Mouse (Mus musculus): Measurements from ENCODE around the gene Ntm.

The Ntm gene

DNA sequence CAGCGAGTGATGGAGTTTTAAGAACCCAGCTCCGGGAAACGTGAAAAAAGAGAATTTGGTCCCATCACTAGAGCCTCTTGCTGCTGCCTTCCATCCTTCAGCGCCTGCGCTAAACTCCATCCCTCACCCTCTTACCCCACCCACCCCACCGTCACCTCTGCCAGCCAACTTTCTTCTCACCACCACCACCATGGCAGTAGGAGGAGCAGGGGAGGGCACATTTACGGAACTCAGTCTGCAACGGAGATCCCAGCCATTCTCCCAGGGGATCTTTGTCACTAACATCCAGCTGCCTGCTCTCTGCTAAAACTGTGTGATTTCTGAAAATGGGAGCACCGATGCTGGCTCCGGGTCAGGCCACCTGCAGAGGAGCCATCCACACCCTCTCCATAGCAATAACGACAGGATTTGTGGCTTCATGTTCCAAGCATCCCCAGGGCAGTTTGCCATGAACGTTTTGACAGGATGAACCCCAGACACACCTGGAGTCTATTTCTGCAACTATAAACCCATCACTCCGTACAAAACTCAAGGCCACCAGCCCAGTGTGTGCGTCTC, 309.2 kb downstream of the Ntm start:
- no peak for DNase-seq

DNA sequence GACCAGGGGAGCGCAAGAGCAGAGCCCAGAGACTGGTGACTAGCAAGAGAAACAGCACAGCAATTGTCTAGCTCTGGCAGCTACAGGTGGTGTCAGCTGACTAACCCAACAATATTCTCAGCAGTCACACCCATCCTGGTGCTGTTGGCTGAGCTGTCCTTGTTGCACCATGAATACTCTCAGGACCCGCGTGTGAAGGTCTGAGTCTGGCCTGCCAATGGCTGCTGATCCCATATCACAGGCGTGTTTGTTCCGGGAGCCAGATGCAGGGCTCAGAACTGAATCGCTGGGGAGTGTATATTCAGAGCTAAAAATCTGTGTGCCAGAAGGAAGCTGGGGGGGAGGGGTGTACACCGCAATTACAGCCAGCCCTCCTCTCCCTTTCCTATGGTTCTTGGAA, 310.1 kb downstream of the Ntm start:
- DNase-seq = no peak

DNA sequence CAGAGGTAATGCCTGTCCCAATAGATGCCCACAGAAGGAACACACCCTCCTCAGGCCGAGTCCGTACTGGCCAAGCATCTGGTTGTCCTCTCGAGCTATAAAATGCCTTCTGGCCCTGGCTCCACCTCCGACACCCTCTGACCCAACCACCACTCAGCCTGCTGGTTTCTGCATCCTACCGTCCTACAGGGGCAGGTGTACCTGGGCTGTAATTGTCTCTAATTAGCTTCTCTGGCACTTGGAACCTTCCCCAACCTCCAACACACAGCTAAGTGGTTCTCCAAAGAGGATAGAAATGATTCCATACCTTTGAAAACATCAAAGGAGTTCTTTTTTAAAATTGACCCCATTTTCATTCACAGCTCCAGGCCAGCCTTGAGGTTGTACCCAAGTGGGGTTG, 311.1 kb downstream of the Ntm start:
- DNase-seq = no peak

DNA sequence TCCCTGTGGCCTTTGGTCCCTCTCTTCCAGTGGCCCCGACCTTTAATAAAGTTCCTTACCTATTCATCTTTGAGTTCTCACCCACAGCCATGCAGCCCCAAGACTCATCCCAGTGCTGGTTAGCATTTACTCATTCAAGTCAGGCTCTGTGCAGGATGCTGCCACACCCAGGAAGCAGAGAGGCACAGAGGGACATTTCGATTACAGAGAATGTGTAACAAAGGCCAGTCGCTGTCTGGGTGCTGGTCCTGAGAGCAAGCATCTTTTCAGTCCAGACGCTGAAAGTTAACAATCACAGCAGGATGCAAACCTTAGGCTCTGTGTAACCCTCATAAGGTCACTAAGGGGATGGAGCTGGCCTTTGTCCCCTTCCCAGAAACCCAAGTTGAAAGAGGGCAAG, 311.7 kb downstream of the Ntm start:
- DNase-seq = no peak

DNA sequence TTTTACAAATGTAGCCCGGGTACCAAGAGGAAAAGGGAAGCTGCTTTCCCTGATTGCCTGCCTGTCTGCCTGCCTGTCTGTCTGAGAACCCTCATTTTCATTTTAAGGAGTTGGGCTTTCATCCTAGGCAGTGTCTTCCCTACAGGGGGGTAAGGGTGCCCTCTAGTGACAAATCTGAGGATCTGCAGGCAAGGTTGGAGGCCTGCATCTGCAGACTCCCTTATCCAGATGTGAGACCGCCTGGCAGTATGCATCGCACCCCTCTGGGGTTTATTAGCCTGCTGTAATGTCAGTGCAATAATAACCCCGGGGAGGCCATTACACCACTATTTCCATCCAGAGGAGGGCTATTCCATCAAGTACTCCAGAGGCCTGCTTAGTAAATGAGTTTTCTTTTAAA, 312.3 kb downstream of the Ntm start:
- peak; percentile 39 for DNase-seq

DNA sequence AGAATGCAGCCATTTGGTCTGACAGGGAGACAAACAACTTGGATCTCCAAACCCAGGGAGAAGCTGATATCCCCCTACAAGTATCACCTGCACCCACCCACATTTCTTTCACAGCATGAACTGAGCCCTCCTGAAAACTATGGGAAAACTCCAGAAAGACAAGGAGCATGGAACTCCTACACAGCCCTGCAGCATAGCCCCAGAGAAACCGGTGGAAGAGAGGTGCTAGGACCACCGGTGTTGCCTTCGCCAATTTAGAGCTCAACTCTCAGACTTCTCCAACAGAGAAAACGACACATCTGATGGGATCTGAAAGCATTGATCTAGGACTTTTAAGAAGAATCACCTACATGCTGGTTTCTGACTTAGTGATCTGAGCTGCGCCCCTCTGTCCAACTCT, 312.7 kb downstream of the Ntm start:
- DNase-seq = no peak

DNA sequence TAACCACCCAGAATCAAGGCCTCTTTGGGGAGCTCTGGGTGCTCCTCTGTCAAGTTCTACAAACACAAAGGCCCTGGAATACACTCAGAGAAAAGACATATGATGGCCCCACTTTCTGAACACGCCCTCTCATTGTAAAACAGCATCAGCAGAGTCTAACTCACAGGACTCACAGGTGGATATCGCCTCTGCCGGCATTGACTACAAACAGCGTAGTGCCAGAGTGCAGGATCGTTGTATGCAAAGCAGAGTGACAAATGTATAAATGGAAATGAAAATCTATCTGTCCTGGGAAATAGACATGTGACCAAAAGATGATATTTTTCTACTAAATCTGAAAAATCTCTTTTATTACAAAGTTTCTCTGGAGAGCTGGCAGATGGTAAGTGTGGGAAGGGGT, 314.7 kb downstream of the Ntm start:
- DNase-seq = no peak

DNA sequence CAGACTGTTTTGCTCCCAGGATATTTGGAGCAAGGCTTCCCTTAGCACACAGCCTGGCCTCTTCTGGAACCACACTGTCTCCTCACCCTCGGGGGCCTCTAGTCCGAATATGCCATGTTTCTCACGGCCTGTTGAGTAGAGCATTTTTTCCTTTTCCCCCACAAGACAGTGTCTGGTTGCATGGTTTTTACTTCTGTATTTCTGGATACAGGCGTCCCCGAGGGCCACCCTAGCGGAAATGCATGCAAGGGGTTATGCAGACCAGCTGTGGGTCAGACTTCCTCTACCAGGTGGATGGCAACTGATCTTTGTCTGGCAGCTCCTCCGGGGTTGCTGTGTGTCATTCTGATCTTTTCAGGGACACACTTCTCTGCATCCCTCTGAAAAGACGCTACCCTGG, 315.2 kb downstream of the Ntm start:
- DNase-seq = no peak

DNA sequence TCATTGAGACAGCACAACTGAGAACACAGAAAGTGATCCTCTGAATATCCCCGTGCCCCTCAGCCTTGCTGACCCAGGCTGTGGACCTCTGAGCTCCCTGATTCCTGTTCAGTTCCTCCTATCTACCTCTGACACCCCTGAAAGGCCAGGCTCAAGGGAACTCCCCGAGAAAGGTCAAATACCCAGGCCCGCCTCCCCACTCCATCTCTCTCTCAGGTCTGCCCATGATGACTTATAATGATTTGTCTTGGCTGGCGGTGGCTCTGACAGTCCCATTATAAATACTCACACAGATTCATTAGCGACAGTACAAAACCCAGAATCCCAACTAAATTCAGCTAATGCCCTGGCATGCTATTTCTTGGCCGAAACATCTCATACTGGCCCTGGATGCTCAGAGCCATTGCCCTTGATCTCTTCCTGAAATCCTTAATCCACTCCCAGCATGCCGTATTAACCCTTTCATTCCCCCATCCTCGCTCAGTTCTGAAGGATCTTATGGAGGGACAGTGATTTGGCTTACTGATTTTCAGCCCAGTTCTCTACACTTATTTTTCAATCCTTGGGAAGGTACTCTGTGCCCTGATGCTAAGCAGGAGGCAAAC, 317.0 kb downstream of the Ntm start:
- no peak for DNase-seq

DNA sequence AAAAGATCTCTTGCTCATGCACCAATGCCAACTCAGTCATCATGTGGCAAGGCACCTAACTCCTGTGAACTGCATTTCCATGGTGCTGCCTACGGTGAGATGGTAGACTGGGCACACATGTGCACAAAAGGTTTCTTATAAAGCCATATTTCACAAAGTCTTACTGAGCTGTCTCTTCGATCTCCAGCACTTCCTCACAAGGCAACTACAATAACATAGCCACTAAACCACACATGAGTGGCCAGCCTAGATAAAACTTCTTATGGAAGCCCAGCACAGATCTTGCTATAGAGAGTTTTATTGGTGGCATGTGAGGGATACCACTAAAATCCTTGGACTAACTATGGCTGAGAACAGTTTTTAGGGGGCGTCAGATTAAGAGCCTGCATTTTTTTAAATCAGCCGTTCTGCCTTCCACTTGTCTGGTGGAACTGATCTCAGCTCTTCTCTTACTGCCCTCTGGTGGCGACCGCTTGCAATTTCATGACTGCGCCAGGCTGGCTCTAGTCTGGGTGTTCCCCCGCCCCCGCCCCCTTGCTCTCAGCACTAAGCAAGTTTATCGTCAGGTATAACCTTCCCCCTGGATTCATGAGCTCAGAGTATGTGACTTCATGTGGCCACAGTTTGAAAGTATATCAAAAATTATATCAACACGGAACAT, 319.8 kb downstream of the Ntm start:
- peak; percentile 70 for DNase-seq

DNA sequence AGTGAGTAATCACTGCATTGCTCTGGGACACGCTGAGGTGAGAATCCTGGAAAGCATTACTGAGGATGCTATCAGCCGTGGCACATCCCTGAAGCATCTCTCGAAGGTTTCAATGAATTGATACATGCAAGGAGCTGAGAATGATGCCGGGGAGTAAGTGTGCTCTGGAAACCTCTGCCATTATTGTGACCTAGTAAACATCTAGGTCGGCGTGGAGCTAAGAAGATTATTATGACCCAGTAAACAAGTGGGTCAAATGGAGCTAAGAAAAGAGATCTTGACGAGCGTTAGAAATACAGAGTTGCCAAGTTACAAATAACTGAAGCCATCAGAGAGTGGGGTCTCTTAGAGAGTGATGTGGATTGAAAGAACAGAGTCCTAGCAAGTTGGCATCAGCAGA, 325.6 kb downstream of the Ntm start:
- DNase-seq = no peak

DNA sequence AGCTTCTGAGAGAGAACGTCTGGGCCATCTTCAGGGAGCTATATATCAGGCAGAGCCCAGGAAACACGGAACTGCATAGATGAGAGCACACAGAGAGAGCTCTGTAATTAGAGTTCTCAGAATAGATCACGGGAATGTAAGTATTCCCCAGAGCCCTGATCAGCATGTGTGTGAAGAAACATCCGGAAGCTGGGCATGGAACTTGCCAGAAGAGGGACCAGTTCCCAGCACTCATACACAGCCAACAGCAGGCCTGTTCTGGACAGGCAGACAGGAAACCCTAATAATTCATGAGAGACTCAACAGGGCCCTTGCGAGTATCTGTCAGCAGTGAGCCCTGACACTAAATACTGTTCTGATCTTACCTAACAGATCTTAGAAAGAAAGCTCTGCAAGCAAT, 345.8 kb downstream of the Ntm start:
- no peak for DNase-seq

DNA sequence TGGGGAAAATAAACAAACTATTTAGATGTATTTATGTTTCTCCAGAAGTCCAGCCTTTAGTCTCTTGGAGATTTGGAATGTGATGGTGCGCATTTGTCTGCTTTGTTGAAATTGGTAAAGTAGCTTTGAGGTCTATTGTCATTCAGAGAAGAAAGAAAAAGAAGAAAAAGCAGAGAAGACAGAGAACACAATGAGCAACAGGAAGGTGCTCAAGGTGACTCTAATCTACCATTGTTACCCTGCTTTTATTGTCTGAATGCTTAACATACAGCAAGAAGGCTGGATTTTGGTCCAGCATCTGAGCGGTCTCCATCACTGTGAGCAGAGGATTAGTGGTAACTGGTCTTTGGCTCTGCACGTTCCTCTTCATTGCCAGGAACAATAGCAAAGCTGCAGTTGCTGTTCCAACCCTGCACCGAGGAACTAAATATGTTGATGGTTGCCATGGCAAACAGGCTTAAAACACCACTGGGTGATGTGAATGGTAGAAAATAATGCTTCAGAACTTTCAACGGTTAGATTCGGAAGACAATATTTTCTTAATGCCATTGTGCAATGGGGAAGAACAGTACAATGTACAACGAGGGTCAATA, 350.8 kb downstream of the Ntm start:
- DNase-seq = no peak

DNA sequence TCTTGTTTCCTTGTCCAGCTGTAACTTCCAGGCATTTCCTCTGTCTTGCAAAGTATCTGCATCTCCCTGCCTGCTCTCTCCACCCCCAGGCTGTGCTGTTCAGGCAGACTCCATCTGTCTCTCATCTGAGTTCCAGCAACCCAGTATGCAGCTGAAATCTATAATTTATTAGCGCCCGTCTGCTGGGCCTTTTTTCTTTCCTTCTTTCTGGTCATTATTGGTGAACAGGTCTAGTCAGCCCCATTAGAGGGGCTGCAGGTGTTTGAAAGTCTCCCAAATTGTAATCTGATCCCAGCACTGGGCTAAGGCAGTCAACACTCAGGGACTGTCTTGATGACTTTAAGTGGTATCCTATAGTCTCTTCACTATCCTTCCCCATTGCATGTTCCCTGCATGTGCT, 352.1 kb downstream of the Ntm start:
- no peak for DNase-seq

DNA sequence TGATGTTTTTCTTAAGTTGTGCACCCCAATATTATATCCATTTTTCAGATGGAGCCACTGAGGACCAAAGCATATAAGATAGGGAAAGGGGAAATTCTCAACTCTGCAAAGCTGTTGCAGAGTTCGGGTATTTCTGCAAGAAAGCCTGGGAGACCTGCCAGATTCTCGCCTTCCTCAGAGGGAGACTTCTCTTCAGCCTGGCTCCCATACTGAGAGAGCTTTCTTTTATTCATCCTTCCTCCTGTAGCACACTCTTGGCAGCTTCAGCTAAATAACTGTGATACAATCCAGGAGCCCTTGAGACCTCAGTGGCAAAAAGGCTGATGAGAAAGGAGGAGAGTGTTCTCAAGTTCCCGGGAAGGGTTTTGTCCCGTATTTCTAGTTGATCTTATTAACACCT, 365.3 kb downstream of the Ntm start:
- no peak for DNase-seq

DNA sequence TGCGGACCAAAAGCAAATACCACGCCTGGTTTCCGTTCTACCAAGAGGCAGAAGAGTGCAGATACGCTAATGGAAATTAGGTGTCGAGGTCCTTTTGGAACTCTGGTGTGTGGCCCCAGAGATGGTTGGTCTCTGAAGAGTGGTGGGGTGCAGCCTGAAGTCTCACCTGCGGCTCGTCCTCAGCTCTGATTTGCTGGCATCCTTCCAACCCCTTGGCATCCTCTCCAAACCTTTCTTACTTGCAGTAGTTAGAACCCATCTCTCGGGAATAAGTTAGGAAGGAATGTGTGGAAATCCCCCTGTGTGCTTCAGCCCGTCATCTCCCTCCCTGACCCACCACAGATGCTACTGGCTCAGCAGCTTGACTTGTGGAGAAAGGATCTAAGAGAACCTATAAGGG, 367.6 kb downstream of the Ntm start:
- no peak for DNase-seq

DNA sequence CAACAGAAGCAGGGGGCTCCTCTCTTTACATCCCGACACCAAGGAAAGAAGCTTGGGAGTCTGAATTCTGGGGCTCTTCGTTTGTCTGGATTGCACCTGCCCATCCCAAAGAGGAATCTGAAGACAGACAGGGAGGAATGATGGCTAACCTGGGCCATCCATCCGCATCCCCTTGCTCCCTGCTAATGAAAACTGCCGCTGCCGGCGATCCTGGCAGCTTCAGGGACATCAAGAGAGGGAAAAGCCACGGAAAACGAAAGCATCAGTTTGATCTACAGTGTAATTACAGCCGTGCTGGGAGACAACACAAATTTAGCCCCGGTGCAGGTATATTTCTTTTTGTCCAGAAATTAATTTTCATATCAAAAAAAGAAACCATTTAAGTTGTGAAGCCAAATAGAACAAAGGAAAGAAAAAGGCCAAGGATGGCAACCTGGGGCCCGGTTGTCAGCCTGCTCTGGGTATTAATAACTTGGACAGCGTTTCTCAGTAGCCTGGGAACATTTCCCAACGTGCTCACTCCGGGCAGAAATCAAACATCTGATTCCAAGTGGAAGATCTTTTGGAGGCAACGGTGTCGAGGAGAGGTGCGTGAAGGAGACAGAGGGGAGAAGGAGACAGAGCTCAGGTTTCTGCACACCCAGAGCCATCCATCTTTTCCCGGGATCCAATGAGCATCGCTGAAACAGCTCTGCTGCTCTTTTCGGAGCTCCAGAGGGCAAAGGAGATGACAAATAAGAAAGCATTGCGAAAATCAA, 368.2 kb downstream of the Ntm start:
- no peak for DNase-seq

DNA sequence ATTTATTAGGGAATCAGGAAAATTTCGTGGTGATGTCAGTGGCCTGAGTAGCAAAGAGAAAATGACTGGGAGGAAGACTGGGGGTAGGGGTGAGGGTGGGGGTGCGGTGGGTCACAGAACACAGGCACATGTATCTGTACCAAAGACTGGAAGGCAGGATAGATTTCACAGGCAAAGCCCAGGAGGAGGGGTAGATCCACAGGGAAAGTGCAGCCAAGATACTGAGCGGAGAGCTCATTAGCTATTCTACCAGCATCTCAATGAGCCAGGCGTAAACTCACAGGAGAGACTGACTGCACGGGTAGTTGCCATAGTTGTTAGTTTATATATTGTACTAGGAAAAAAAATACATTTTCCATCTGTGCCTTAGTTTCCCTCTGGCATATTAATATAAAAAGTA, 375.6 kb downstream of the Ntm start:
- no peak for DNase-seq

DNA sequence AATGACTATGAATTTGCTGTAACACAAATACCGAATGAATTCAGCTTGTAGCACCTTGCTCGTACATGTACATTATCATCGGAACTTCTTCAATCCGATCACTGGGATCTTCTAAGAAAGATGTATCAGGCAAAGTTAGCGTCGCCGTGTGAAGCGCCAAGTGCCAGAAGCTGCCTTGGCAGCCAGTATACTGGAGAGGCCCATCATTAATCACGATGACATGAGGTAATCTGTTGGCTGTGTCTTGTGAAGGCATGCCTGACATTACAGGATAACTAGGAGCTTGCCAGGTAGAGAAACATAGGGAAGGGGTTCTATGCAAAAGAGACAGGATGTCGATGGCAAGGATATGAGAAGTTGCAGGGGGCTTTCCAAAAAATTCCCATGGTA, 376.6 kb downstream of the Ntm start:
- no peak for DNase-seq

DNA sequence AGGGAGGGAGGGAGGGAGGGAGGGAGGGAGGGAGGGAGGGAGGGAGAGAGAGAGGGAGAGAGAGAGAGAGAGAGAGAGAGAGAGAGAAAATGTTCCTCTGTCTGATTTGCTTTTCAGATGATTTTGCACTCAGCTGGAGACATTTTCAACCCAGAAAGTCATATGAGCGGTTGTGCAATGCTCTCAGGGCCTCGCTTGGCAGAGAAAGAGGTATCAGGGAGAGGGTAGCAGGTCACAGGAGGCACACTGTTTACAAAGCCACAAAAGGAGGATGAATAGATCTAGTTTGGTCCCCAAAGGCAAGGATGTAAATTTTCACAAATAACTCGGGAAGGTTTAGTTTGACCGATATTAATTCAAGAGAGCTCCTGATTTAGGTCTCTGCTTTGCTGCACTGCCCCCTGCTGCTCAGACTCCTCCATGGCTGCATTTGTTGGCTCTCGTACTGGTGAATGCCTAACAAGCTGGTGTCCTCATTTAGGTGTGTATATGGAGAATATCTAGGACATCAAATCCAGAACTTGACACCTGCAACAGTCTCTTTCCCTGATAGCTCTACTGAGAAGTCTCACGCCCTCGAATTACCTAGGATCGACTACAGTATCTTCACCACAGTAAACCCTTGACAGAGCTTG, 377.1 kb downstream of the Ntm start:
- DNase-seq = peak; percentile 32

DNA sequence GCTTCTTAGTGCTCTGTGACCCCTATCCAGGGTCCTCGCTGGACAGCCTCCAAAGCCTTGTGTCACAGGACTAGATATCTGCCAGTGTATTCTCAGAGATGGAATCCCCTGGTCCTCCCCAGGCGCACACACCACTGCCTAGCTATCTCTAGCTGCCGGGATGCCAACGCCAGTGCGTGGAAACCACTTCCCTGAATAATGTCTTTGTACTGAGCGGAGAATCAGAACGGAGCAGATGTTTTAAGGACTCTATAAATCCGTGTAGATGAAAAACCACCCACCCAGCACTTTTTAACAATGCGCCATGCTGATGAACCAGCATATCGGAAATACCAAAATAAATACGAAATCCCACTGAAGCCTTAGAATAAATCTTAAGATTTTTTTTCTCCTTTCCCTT, 384.7 kb downstream of the Ntm start:
- no peak for DNase-seq

DNA sequence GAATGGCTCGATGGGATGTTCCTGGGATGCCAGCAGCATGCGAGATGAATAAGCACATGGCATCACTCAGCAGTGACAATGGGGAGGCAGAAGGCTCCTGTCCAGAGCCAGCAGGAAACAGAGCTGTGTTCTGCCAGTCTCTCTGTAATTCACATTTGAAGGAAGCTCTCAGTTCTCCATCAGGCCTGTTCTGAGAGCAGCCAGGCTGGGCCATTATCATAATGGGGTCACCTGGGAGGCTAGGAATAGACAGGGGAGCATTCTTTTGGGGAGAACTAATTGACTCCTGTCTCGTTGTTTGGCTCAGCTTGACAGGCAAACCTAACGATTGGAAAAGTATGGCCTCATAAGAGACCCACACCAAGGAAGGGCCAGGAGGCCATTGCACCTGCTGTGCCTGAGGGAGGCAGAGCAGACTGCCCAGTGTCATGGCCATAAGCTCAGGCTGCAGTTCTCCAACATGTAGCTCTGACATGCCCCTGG, 386.8 kb downstream of the Ntm start:
- no peak for DNase-seq

DNA sequence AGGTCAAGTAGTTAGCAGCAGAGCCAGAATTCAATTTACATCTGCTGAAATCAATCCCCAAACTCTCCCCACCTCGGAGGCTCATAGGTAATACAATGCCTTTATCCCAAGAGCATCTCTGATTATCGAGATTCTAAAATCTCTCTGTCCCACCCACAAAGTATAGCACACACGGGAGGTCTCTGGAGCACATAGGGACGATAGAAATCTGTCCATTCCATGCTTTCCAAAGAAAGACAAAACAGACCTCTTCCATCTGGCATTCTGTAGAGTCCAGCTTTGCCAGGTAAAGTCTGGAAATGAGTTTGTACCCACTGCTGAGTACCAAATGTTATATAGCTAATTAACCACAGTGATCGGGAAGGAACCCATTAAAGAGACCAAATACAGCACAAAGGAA, 388.4 kb downstream of the Ntm start:
- DNase-seq = no peak

Data from lung, postnatal 14 days (tissue).